Mouse (Mus musculus) MEL (cell line): ENCODE results near the gene Smim27. TPM values are rescaled to one million over a fixed set of nuclear protein-coding genes. Genes with fewer than 3 reads are reported as not detected.
A peak's percentile ranks its signal among the peaks of the same experiment; 100 is the strongest.

Experiments
- DNase-seq: peaks from one replicate; pipeline ENCODE4 v3.0.0; 2011; ENCODE audit warnings: low read depth, low spot score
- H3K27ac ChIP-seq: 2 replicates; pipeline ENCODE4 v1.5.1; 2012; ENCODE audit warnings: low read depth, mild to moderate bottlenecking, control low read depth, low read length, moderate library complexity; ENCODE audit not compliant: control insufficient read depth
- H3K27me3 ChIP-seq, 2 experiments: fragments of 150-350 bp in 1 of 2; sonication (generic) in 1 of 2; 2 replicates each; pipeline ENCODE4 v1.6.1; 2012; ENCODE audit warnings: low read length in 2 of 2, mild to moderate bottlenecking in 2 of 2, improper control_type of control experiment in 1 of 2, moderate library complexity in 1 of 2; ENCODE audit not compliant: insufficient read depth in 2 of 2, control insufficient read depth in 1 of 2
- H3K36me3 ChIP-seq, 2 experiments: 2 replicates each; pipeline ENCODE4 v1.6.1; 2012 to 2014; ENCODE audit warnings: low read length in 2 of 2, improper control_type of control experiment in 1 of 2, inconsistent platforms in 1 of 2, mild to moderate bottlenecking in 1 of 2; ENCODE audit not compliant: insufficient read depth in 2 of 2, control insufficient read depth in 1 of 2
- H3K4me1 ChIP-seq, 2 experiments: fragments of 150-350 bp in 1 of 2; sonication (generic) in 1 of 2; 2 replicates each; pipeline ENCODE4 v1.6.1; 2012; ENCODE audit warnings: low read length in 2 of 2, improper control_type of control experiment in 1 of 2, mild to moderate bottlenecking in 1 of 2; ENCODE audit not compliant: insufficient read depth in 2 of 2, control insufficient read depth in 1 of 2
- H3K4me3 ChIP-seq, 2 experiments: fragments of 150-350 bp in 1 of 2; sonication (generic) in 1 of 2; 2 replicates each; pipeline ENCODE4 v1.5.1; 2012; ENCODE audit warnings: low read depth in 2 of 2, low read length in 2 of 2, mild to moderate bottlenecking in 2 of 2, moderate library complexity in 2 of 2, control low read depth in 1 of 2, improper control_type of control experiment in 1 of 2; ENCODE audit not compliant: control insufficient read depth in 1 of 2, insufficient read depth in 1 of 2
- H3K79me2 ChIP-seq: 2 replicates; pipeline ENCODE4 v1.6.1; 2012; ENCODE audit warnings: mild to moderate bottlenecking, low read length, moderate library complexity; ENCODE audit not compliant: control insufficient read depth, poor library complexity, insufficient read depth
- H3K9ac ChIP-seq: 2 replicates; pipeline ENCODE4 v1.6.1; 2012; ENCODE audit warnings: low read depth, mild to moderate bottlenecking, control low read depth, low read length, moderate library complexity; ENCODE audit not compliant: control insufficient read depth, poor library complexity, severe bottlenecking
- H3K9me3 ChIP-seq: fragments of 150-350 bp; sonication (generic); replicated peaks from 2 replicates; pipeline ENCODE4 v1.6.1; 2012; ENCODE audit warnings: mild to moderate bottlenecking, low read length, improper control_type of control experiment, moderate library complexity; ENCODE audit not compliant: insufficient read depth
- CHD1 ChIP-seq: IDR thresholded peaks from 2 replicates; pipeline ENCODE4 v1.6.1; 2012; ENCODE audit warnings: low read depth, mild to moderate bottlenecking, inconsistent platforms, low read length, improper control_type of control experiment
- CHD2 ChIP-seq: IDR thresholded peaks from 2 replicates; pipeline ENCODE4 v1.6.1; 2011; ENCODE audit warnings: low read length, improper control_type of control experiment
- CTCF ChIP-seq, 3 experiments: IDR thresholded peaks in 2 of 3; conservative IDR thresholded peaks in 1 of 3; 2 replicates each; pipeline ENCODE4 v1.5.1; 2011 to 2012; ENCODE audit warnings: low read length in 3 of 3, low read depth in 2 of 3, mild to moderate bottlenecking in 2 of 3, improper control_type of control experiment in 1 of 3, inconsistent platforms in 1 of 3, mixed read lengths in 1 of 3, moderate library complexity in 1 of 3; ENCODE audit not compliant: control insufficient read depth in 1 of 3, insufficient read depth in 1 of 3, poor library complexity in 1 of 3, severe bottlenecking in 1 of 3
- ELF1 ChIP-seq: IDR thresholded peaks from 2 replicates; pipeline ENCODE4 v1.6.1; 2014; ENCODE audit warnings: low read depth, mild to moderate bottlenecking, inconsistent platforms, low read length, improper control_type of control experiment, moderate library complexity
- EP300 ChIP-seq, 2 experiments: IDR thresholded peaks; 2 replicates each; pipeline ENCODE4 v1.6.1; 2011; ENCODE audit warnings: improper control_type of control experiment in 2 of 2, low read length in 2 of 2, low read depth in 1 of 2, mild to moderate bottlenecking in 1 of 2
- ETS1 ChIP-seq: IDR thresholded peaks from 2 replicates; pipeline ENCODE4 v1.6.1; 2012; ENCODE audit warnings: low read depth, mild to moderate bottlenecking, inconsistent platforms, low read length, improper control_type of control experiment, moderate library complexity
- GABPA ChIP-seq: IDR thresholded peaks from 2 replicates; pipeline ENCODE4 v1.6.1; 2012; ENCODE audit warnings: low read depth, mild to moderate bottlenecking, inconsistent platforms, low read length, improper control_type of control experiment, moderate library complexity
- GATA1 ChIP-seq: IDR thresholded peaks from 2 replicates; pipeline ENCODE4 v1.6.1; 2011; ENCODE audit warnings: low read depth, low read length, improper control_type of control experiment
- MAFK ChIP-seq: IDR thresholded peaks from 2 replicates; pipeline ENCODE4 v1.6.1; 2011; ENCODE audit warnings: low read depth, mild to moderate bottlenecking, low read length, improper control_type of control experiment, borderline replicate concordance
- MEF2A ChIP-seq: IDR thresholded peaks from 2 replicates; pipeline ENCODE4 v1.6.1; 2014; ENCODE audit warnings: low read depth, mild to moderate bottlenecking, inconsistent platforms, low read length, improper control_type of control experiment; ENCODE audit not compliant: poor library complexity, insufficient replicate concordance, severe bottlenecking; ENCODE audit errors: extremely low read depth
- MYC ChIP-seq: IDR thresholded peaks from 2 replicates; pipeline ENCODE4 v1.6.1; 2011; ENCODE audit warnings: low read depth, mild to moderate bottlenecking, low read length, improper control_type of control experiment, moderate library complexity
- NELFE ChIP-seq: IDR thresholded peaks from 2 replicates; pipeline ENCODE4 v1.6.1; 2011; ENCODE audit warnings: low read depth, low read length, improper control_type of control experiment
- NRF1 ChIP-seq: IDR thresholded peaks from 2 replicates; pipeline ENCODE4 v1.6.1; 2014; ENCODE audit warnings: low read depth, mild to moderate bottlenecking, inconsistent platforms, low read length, improper control_type of control experiment, moderate library complexity; ENCODE audit not compliant: poor library complexity, insufficient read depth, severe bottlenecking
- POLR2A ChIP-seq, 2 experiments: IDR thresholded peaks; 2 replicates each; pipeline ENCODE4 v1.6.1; 2011 to 2012; ENCODE audit warnings: low read length in 2 of 2, mild to moderate bottlenecking in 2 of 2, control low read depth in 1 of 2, improper control_type of control experiment in 1 of 2, low read depth in 1 of 2, moderate library complexity in 1 of 2; ENCODE audit not compliant: control insufficient read depth in 1 of 2, insufficient read depth in 1 of 2, poor library complexity in 1 of 2
- POLR2AphosphoS5 ChIP-seq: IDR thresholded peaks from 2 replicates; pipeline ENCODE4 v1.6.1; 2012; ENCODE audit warnings: low read depth, borderline replicate concordance, mild to moderate bottlenecking, inconsistent platforms, low read length, moderate library complexity, mixed read lengths
- RAD21 ChIP-seq: IDR thresholded peaks from 2 replicates; pipeline ENCODE4 v1.6.1; 2011; ENCODE audit warnings: mild to moderate bottlenecking, low read depth, low read length, improper control_type of control experiment
- SMC3 ChIP-seq: IDR thresholded peaks from 2 replicates; pipeline ENCODE4 v1.6.1; 2011; ENCODE audit warnings: low read depth, low read length, improper control_type of control experiment
- TBP ChIP-seq: IDR thresholded peaks from 2 replicates; pipeline ENCODE4 v1.8.0; 2011; ENCODE audit warnings: low read depth, low read length, improper control_type of control experiment
- TCF12 ChIP-seq: IDR thresholded peaks from 2 replicates; pipeline ENCODE4 v1.6.1; 2014; ENCODE audit warnings: low read depth, mild to moderate bottlenecking, inconsistent platforms, low read length, improper control_type of control experiment, moderate library complexity
- UBTF ChIP-seq: IDR thresholded peaks from 2 replicates; pipeline ENCODE4 v1.6.1; 2012; ENCODE audit warnings: low read depth, mild to moderate bottlenecking, inconsistent platforms, low read length, improper control_type of control experiment, moderate library complexity, borderline replicate concordance; ENCODE audit not compliant: insufficient read depth
- USF1 ChIP-seq: IDR thresholded peaks from 2 replicates; pipeline ENCODE4 v1.6.1; 2014; ENCODE audit warnings: low read depth, mild to moderate bottlenecking, inconsistent platforms, low read length, improper control_type of control experiment, moderate library complexity
- USF2 ChIP-seq, 2 experiments: IDR thresholded peaks; 2 replicates each; pipeline ENCODE4 v1.6.1; 2011 to 2012; ENCODE audit warnings: improper control_type of control experiment in 2 of 2, low read length in 2 of 2, borderline replicate concordance in 1 of 2, inconsistent platforms in 1 of 2, low read depth in 1 of 2, mild to moderate bottlenecking in 1 of 2; ENCODE audit not compliant: insufficient read depth in 1 of 2
- ZC3H11A ChIP-seq: IDR thresholded peaks from 2 replicates; pipeline ENCODE4 v1.6.1; 2012; ENCODE audit warnings: low read depth, mild to moderate bottlenecking, inconsistent platforms, low read length, improper control_type of control experiment
- ZKSCAN1 ChIP-seq: IDR thresholded peaks from 2 replicates; pipeline ENCODE4 v1.6.1; 2012; ENCODE audit warnings: low read depth, mild to moderate bottlenecking, inconsistent platforms, low read length, improper control_type of control experiment, moderate library complexity
- ZMIZ1 ChIP-seq: IDR thresholded peaks from 2 replicates; pipeline ENCODE4 v1.6.1; 2012; ENCODE audit warnings: low read depth, mild to moderate bottlenecking, inconsistent platforms, low read length, improper control_type of control experiment, moderate library complexity
- ZNF384 ChIP-seq: IDR thresholded peaks from 2 replicates; pipeline ENCODE4 v1.6.1; 2012; ENCODE audit warnings: low read depth, mild to moderate bottlenecking, inconsistent platforms, low read length, improper control_type of control experiment
- polyA plus RNA-seq, 2 experiments: library from polyadenylated mRNA; stranded (reverse) in 1 of 2; unstranded in 1 of 2; fragments of >175 nt in 1 of 2; fragments of >200 nt in 1 of 2; gene quantifications; 2 replicates each; pipeline versions ENCODE4 v1.2.1 to v1.2.4; 2012; ENCODE audit warnings: low replicate concordance in 2 of 2, low read depth in 1 of 2; ENCODE audit not compliant: insufficient read length in 2 of 2, insufficient read depth in 1 of 2, missing spikeins in 1 of 2
- total RNA-seq: library from RNA; depleted of rRNA; stranded (reverse); fragments of 300-350 nt; gene quantifications from 2 replicates; pipeline ENCODE4 v1.2.3, GENCODE M21; 2012

Smim27 gene
- total and polyA plus RNA-seq, 3 experiments, result 7.3 to 12.1 TPM; not detected in 1

GRCm38 (mm10) chr4:40310796-40311383, 41.5 kb downstream of the Smim27 start (continued):
- TF ChIP-seq UBTF, result no peak

DNA sequence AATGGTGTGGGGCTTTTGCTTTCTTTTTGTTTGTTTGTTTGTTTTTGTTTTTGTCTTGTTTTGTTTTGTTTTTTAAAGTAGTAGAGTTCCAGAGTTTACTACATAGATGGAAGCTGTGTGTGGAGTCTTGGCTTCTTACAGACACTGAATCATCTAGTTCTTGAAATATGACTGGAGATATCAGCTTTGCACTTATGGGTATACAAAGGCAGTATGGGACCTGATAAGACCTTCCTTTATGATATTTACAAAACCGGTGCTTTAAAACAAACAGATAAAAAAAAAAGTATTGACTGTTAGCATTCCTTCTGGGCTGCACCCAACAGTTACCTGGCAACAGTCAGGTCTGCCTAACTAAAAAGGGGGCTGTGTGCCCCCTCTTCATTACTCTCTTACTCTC, 42.8 kb downstream of the Smim27 start:
- peak; percentile 36 for DNase-seq
- Histone ChIP-seq H3K4me1 (peaks cover 0 to 10% of the 10 kb centered on the region in 2 experiments; a peak in 3 of 4 replicates), H3K9ac (no peak overlapping the region; the same call in 1 of the 2 replicates), H3K27ac (peak overlapping the region; percentile 72), H3K79me2 (no peaks in the 10 kb centered on the region), H3K27me3 (no peaks in the 10 kb centered on the region; a peak in 1 of 4 replicates), H3K36me3 (peaks cover 0 to 18% of the 10 kb centered on the region in 2 experiments; a peak in 2 of 4 replicates), H3K9me3 (no peaks in the 10 kb centered on the region), H3K4me3 (no peak overlapping the region)
- TF ChIP-seq GATA1, result peak; percentile 79
- no peak for TF ChIP-seq POLR2A (IDR thresholded peaks at IDR 0.05; ENCODE audit: control insufficient read depth in 1 of 2, insufficient read depth in 1 of 2, low read depth in 1 of 2, low read length in 2 of 2, poor library complexity in 1 of 2)
- TF ChIP-seq ZMIZ1, result no peak
- TF ChIP-seq CHD1, result no peak
- TF ChIP-seq ZC3H11A, result no peak
- no peak for TF ChIP-seq RAD21
- TF ChIP-seq ZNF384, result peak; percentile 46; the same call in 1 of the 2 replicates
- TF ChIP-seq SMC3, result no peak
- TF ChIP-seq USF2 (IDR thresholded peaks at IDR 0.05; ENCODE audit: borderline replicate concordance in 1 of 2, insufficient read depth in 1 of 2, low read depth in 1 of 2, low read length in 2 of 2), result no peak
- peak; percentile 72 to 78; a peak in 3 of 4 replicates for TF ChIP-seq EP300 (IDR thresholded peaks at IDR 0.05; ENCODE audit: low read depth in 1 of 2, low read length in 2 of 2)
- TF ChIP-seq UBTF, result no peak
- no peak for TF ChIP-seq MEF2A
- TF ChIP-seq ELF1, result no peak
- no peak for TF ChIP-seq USF1
- no peak for TF ChIP-seq NRF1
- no peak for TF ChIP-seq POLR2AphosphoS5
- TF ChIP-seq ETS1, result peak; percentile 44; the same call in 1 of the 2 replicates
- TF ChIP-seq MAFK, result no peak
- no peak for TF ChIP-seq TBP
- no peak for TF ChIP-seq ZKSCAN1
- TF ChIP-seq TCF12, result peak; percentile 79
- TF ChIP-seq CTCF (IDR thresholded peaks at IDR 0.05 in 2 of 3, conservative IDR thresholded peaks at IDR 0.05 in 1 of 3; ENCODE audit: control insufficient read depth in 1 of 3, insufficient read depth in 1 of 3, low read depth in 2 of 3, low read length in 3 of 3, poor library complexity in 1 of 3, severe bottlenecking in 1 of 3), result no peak
- TF ChIP-seq CHD2, result no peak
- no peak for TF ChIP-seq NELFE
- no peak for TF ChIP-seq MYC
- TF ChIP-seq GABPA, result no peak
